Mouse (Mus musculus) heart, embryonic 16.5 days (tissue): ENCODE data around the gene Gm4131. TPM values are rescaled to one million over a fixed set of nuclear protein-coding genes. Genes with fewer than 3 reads are reported as not detected.
A peak's percentile ranks its signal among the peaks of the same experiment; 100 is the strongest.

Experiments
- ATAC-seq: fragments of 200-750 bp; cut with Nextera tagmentation; replicated peaks from 2 replicates; pipeline ENCODE4 v1.8.0; 2017; ENCODE audit warnings: moderate number of reproducible peaks; ENCODE audit not compliant: insufficient read depth, low FRiP score; ENCODE audit errors: extremely low read depth
- H3K27ac ChIP-seq: fragments of 300-500 bp; sonication (generic); 2 replicates; pipeline ENCODE4 v1.5.1; 2014; ENCODE audit warnings: mild to moderate bottlenecking, low read length, control low read depth, moderate library complexity
- H3K27me3 ChIP-seq: fragments of 300-500 bp; sonication (generic); 2 replicates; pipeline ENCODE4 v1.6.1; 2014; ENCODE audit warnings: low read length, mixed read lengths; ENCODE audit not compliant: control insufficient read depth, insufficient read depth
- H3K36me3 ChIP-seq: fragments of 300-500 bp; sonication (generic); 2 replicates; pipeline ENCODE4 v1.6.1; 2014; ENCODE audit not compliant: control insufficient read depth, insufficient read depth
- H3K4me1 ChIP-seq: fragments of 300-500 bp; sonication (generic); 2 replicates; pipeline ENCODE4 v1.6.1; 2014; ENCODE audit warnings: low read length, mixed read lengths; ENCODE audit not compliant: control insufficient read depth, insufficient read depth
- H3K4me2 ChIP-seq: fragments of 300-500 bp; sonication (generic); 2 replicates; pipeline ENCODE4 v1.6.1; 2014; ENCODE audit warnings: low read depth, mild to moderate bottlenecking, control low read depth, low read length
- H3K4me3 ChIP-seq: fragments of 300-500 bp; sonication (generic); 2 replicates; pipeline ENCODE4 v1.5.1; 2014; ENCODE audit warnings: mild to moderate bottlenecking, control low read depth, low read length
- H3K9ac ChIP-seq: fragments of 300-500 bp; sonication (generic); 2 replicates; pipeline ENCODE4 v1.6.1; 2014; ENCODE audit warnings: low read length, control low read depth
- H3K9me3 ChIP-seq: fragments of 300-500 bp; sonication (generic); replicated peaks from 2 replicates; pipeline ENCODE4 v1.6.1; 2016; ENCODE audit warnings: low read length; ENCODE audit not compliant: control insufficient read depth
- WGBS: fragments of 180-500 bp; shearing (Covaris S2); extraction: QIAGEN DNeasy Blood & Tissue Kit; methylation state at CpG from one replicate; pipeline ENCODE4 v1.1.7; 2014; 5-methylcytosine and 5-hydroxymethylcytosine counted together
- polyA plus RNA-seq: library from polyadenylated mRNA; unstranded; fragments of >200 nt; fragmentation: Nextera tagmentation; extraction: Ambion mirVana; gene quantifications from 2 replicates; pipeline ENCODE4 v1.2.1, GENCODE M21; 2015

The Gm4131 gene
- polyA plus RNA-seq, 1 experiment from 2014 or later, result not detected

GRCm38 (mm10) chr14:62459541-62459940 is 107.2 kb downstream of the Gm4131 start:
- peaks cover 2% of the 10 kb centered on the region; the same call in 1 of the 2 replicates for H3K4me1 ChIP-seq
- H3K27me3 ChIP-seq, result no peaks in the 10 kb centered on the region
- no peaks in the 10 kb centered on the region for H3K36me3 ChIP-seq
- H3K9me3 ChIP-seq, result no peaks in the 10 kb centered on the region
- ATAC-seq, result no peak
- H3K9ac ChIP-seq, result no peak overlapping the region
- H3K27ac ChIP-seq, result no peak overlapping the region
- no peak overlapping the region for H3K4me2 ChIP-seq
- WGBS, result 58% methylated on average over 11 of the region's 11 CpGs
- H3K4me3 ChIP-seq, result no peak overlapping the region

GRCm38 (mm10) chr14:62457420-62458181 is 109.1 kb downstream of the Gm4131 start:
- Histone ChIP-seq H3K36me3 (no peaks in the 10 kb centered on the region), H3K9ac (no peak overlapping the region)

GRCm38 (mm10) chr14:62456239-62456747 is 110.4 kb downstream of the Gm4131 start, which contains the start of gene Gucy1b2:
TSS of gene Gucy1b2 (minus strand) at chr14:62456289.
- no peaks in the 10 kb centered on the region for H3K9me3 ChIP-seq
- ATAC-seq, result no peak
- WGBS, result 52% methylated on average over 9 of the region's 9 CpGs
- no peak within 1 kb of the TSS for H3K9ac ChIP-seq
- H3K4me1 ChIP-seq, result peaks cover 4% of the 10 kb centered on the region
- H3K36me3 ChIP-seq, result no peaks in the 10 kb centered on the region
- no peak within 1 kb of the TSS for H3K4me3 ChIP-seq
- no peaks in the 10 kb centered on the region for H3K27me3 ChIP-seq
- H3K4me2 ChIP-seq, result peak within 1 kb of the TSS; percentile 53
- no peak within 1 kb of the TSS for H3K27ac ChIP-seq

More at GRCm38 (mm10) chr14:62457420-62458181, 109.1 kb downstream of the Gm4131 start:
- Histone ChIP-seq H3K4me2 (peak overlapping the region; percentile 53), H3K9me3 (no peaks in the 10 kb centered on the region), H3K27ac (no peak overlapping the region), H3K27me3 (no peaks in the 10 kb centered on the region), H3K4me3 (peak overlapping the region; percentile 15; the same call in 1 of the 2 replicates), H3K4me1 (peaks cover 4% of the 10 kb centered on the region)
- 16% methylated on average over 22 of the region's 22 CpGs for WGBS
- ATAC-seq, result peak; percentile 61

GRCm38 (mm10) chr14:62455570-62455879 is 111.2 kb downstream of the Gm4131 start:
- H3K27me3 ChIP-seq, result no peaks in the 10 kb centered on the region
- peaks cover 4% of the 10 kb centered on the region for H3K4me1 ChIP-seq
- no peaks in the 10 kb centered on the region for H3K36me3 ChIP-seq
- no peak overlapping the region for H3K4me2 ChIP-seq
- 79% methylated on average over 5 of the region's 5 CpGs for WGBS
- ATAC-seq, result no peak
- no peak overlapping the region for H3K27ac ChIP-seq
- no peaks in the 10 kb centered on the region for H3K9me3 ChIP-seq
- H3K9ac ChIP-seq, result no peak overlapping the region
- H3K4me3 ChIP-seq, result no peak overlapping the region

GRCm38 (mm10) chr14:62454760-62455569 is 111.8 kb downstream of the Gm4131 start:
- ATAC-seq, result no peak
- no peaks in the 10 kb centered on the region for H3K9me3 ChIP-seq
- H3K9ac ChIP-seq, result no peak overlapping the region
- H3K27ac ChIP-seq, result no peak overlapping the region
- WGBS, result 67% methylated on average over 9 of the region's 9 CpGs
- H3K27me3 ChIP-seq, result no peaks in the 10 kb centered on the region
- no peaks in the 10 kb centered on the region for H3K36me3 ChIP-seq
- H3K4me1 ChIP-seq, result peaks cover 4% of the 10 kb centered on the region
- H3K4me3 ChIP-seq, result no peak overlapping the region
- H3K4me2 ChIP-seq, result no peak overlapping the region

GRCm38 (mm10) chr14:62454136-62454535 is 112.6 kb downstream of the Gm4131 start:
- 0 out of 2 replicates have a peak, but pooled peaks have one; percentile 50 for ATAC-seq
- Histone ChIP-seq H3K9me3 (no peaks in the 10 kb centered on the region), H3K9ac (no peak overlapping the region), H3K4me2 (no peak overlapping the region), H3K27ac (no peak overlapping the region), H3K27me3 (no peaks in the 10 kb centered on the region), H3K4me1 (peaks cover 4% of the 10 kb centered on the region), H3K4me3 (no peak overlapping the region), H3K36me3 (no peaks in the 10 kb centered on the region)
- 27% methylated on average over 3 of the region's 3 CpGs for WGBS

GRCm38 (mm10) chr14:62453276-62453675 is 113.4 kb downstream of the Gm4131 start:
- no peaks in the 10 kb centered on the region for H3K9me3 ChIP-seq
- no peak overlapping the region for H3K9ac ChIP-seq
- H3K27ac ChIP-seq, result no peak overlapping the region
- H3K4me1 ChIP-seq, result peaks cover 4% of the 10 kb centered on the region
- ATAC-seq, result no peak
- 68% methylated on average over 11 of the region's 11 CpGs for WGBS
- H3K27me3 ChIP-seq, result no peaks in the 10 kb centered on the region
- H3K4me3 ChIP-seq, result no peak overlapping the region
- no peak overlapping the region for H3K4me2 ChIP-seq
- H3K36me3 ChIP-seq, result no peaks in the 10 kb centered on the region

GRCm38 (mm10) chr14:62450706-62451105 is 116.0 kb downstream of the Gm4131 start:
- H3K9ac ChIP-seq, result no peak overlapping the region
- H3K4me1 ChIP-seq, result peaks cover 2% of the 10 kb centered on the region; the same call in 1 of the 2 replicates
- H3K27me3 ChIP-seq, result no peaks in the 10 kb centered on the region
- H3K36me3 ChIP-seq, result no peaks in the 10 kb centered on the region
- no peaks in the 10 kb centered on the region for H3K9me3 ChIP-seq
- no peak overlapping the region for H3K27ac ChIP-seq
- ATAC-seq, result no peak
- WGBS, result 92% methylated on average over 1 of the region's 1 CpGs
- no peak overlapping the region for H3K4me2 ChIP-seq
- no peak overlapping the region for H3K4me3 ChIP-seq

GRCm38 (mm10) chr14:62447214-62447548 is 119.5 kb downstream of the Gm4131 start:
- Histone ChIP-seq H3K9me3 (no peaks in the 10 kb centered on the region), H3K4me2 (no peak overlapping the region), H3K36me3 (no peaks in the 10 kb centered on the region), H3K4me3 (no peak overlapping the region), H3K27me3 (no peaks in the 10 kb centered on the region), H3K4me1 (no peaks in the 10 kb centered on the region), H3K9ac (no peak overlapping the region), H3K27ac (no peak overlapping the region)
- WGBS, result 63% methylated on average over 3 of the region's 3 CpGs
- ATAC-seq, result no peak
